Mouse (Mus musculus) gastrocnemius, adult 2 months (tissue): ENCODE measurements around the gene Map3k15. TPM values are rescaled to one million over a fixed set of nuclear protein-coding genes. Genes with fewer than 3 reads are reported as not detected.

ENCODE experiments used
- DNase-seq: peaks from one replicate; pipeline ENCODE4 v3.0.0; 2022
- H3K27ac ChIP-seq: fragments of 200-600 bp; 2 replicates; pipeline ENCODE4 v1.8.1; 2022; ENCODE audit warnings: mild to moderate bottlenecking
- H3K4me3 ChIP-seq: fragments of 200-600 bp; 2 replicates; pipeline ENCODE4 v1.8.1; 2022; ENCODE audit warnings: mild to moderate bottlenecking, moderate library complexity
- CTCF ChIP-seq: fragments of 200-600 bp; IDR thresholded peaks from 2 replicates; pipeline ENCODE4 v1.8.1; 2022; ENCODE audit warnings: antibody characterized with exemption, mild to moderate bottlenecking, moderate library complexity
- intact Hi-C: fragments of 180-260 bp; cut with DNase I; formaldehyde crosslinking; loops from one replicate; pipeline ENCODE4 v1.15.1; 2025
- total RNA-seq, 2 experiments: library from RNA; stranded (reverse); gene quantifications; 2 replicates each; pipeline ENCODE4 v1.2.3; 2021

Gene Map3k15
- total RNA-seq, 2 experiments from 2014 or later: 0.25 to 0.26 TPM

DNA sequence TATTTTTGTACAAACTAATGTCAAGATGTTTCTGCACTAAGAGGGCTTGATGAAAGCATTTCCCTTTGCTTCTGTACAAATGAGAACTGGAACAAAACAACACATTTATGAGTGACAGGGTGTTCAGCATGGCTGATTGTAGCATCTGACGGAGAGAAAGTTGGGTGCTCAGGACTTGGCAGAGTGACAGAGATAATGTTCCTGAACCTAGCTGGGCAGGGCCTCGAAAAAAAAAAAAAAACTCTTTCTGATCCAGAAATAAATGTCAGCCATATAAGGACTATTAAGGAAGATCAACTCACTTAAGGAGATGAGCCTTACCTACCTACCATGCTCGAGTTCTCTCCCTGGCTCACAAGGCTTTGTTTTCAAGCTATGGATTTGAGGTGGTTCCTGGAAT lies 12.0 kb upstream of the Map3k15 start:
- DNase-seq: no peak
- TF ChIP-seq CTCF: no peak
- Histone ChIP-seq H3K27ac (no peak overlapping the region), H3K4me3 (no peak overlapping the region)
- intact Hi-C loops: no loop called here

DNA sequence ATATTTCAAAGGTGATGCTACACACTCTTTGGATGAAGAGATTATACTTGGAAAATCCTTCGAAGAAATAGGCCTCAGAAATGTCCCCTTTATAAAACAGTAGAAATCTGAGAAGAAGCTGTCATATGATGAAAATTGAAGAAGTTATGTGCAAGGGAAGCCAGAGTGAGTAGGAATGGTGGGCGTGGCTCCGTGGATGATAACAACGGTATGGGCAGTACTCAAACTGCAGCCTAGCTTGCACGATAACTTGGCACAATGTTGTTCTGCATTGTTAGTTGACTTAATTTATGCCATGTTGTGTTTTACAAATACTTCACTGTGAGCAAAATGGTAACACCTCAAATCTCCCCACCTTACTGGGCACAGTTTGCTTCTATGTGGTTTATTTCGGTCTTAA lies 7.6 kb downstream of the Map3k15 start:
- Histone ChIP-seq H3K4me3 (no peak overlapping the region), H3K27ac (no peak overlapping the region)
- no peak for DNase-seq
- TF ChIP-seq CTCF: no peak
- intact Hi-C loops: no loop called here

DNA sequence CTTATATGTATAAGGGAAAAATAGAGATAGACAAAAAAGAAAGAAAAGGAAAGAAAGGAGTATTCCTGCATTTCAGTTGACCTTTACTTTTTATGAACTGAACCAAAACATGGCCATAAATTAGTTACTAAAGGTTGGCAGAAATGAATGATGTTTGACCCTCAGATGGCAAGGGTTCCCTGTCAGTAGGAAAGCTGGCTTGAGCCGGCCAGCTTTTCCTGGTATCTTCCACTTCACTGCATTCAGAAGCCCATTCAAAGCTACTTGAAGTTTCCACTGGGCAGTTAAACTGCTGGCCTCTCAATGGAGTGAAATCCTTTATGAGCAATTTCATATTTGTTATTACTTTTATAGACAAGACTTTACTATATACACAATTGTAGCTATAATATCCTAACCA lies 65.1 kb downstream of the Map3k15 start:
- no peak overlapping the region for H3K4me3 ChIP-seq
- H3K27ac ChIP-seq: no peak overlapping the region
- no peak for DNase-seq
- TF ChIP-seq CTCF: no peak
- intact Hi-C loops: no loop called here

DNA sequence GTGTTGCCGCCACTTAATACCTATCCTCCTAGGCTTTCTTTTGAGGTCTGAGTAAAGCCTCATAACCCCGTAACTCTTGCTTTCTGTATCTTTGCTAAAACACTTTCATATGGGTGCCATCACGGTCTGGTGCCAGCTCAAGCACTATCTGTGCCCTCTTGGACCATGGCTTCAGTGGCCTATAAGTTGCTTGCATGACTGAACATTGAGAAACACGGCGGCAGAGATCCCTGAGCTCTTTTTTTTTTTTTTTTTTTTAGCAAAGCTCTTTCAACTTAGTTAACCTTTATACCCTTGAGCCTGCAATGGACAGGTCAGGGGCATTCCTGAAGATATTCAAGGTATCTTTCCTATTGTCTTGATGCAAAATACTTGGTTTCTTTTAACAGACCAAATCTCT lies 66.4 kb downstream of the Map3k15 start:
- Histone ChIP-seq H3K4me3 (no peak overlapping the region), H3K27ac (no peak overlapping the region)
- intact Hi-C loops: no loop called here
- no peak for DNase-seq
- TF ChIP-seq CTCF: no peak

DNA sequence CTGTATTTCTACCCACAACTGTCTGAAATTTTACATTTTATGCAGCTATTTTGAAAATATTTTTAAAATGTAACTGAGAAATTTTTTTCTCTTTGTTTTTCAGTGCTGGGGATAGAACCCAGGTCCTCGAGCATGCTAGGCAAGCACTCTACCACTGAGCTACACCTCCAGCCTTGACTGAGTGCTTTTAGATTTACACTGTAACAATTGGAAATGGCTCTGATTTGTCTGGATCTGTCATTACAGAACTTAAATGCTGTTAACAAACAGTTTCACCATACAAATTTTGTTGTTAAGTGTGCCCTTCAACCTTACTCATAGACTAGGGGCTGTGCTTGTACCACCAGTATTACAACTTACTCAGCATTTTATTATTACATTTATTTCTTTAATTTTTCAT lies 103.7 kb downstream of the Map3k15 start:
- DNase-seq: no peak
- no peak for TF ChIP-seq CTCF
- Histone ChIP-seq H3K4me3 (no peak overlapping the region), H3K27ac (no peak overlapping the region)
- intact Hi-C loops: no loop called here

DNA sequence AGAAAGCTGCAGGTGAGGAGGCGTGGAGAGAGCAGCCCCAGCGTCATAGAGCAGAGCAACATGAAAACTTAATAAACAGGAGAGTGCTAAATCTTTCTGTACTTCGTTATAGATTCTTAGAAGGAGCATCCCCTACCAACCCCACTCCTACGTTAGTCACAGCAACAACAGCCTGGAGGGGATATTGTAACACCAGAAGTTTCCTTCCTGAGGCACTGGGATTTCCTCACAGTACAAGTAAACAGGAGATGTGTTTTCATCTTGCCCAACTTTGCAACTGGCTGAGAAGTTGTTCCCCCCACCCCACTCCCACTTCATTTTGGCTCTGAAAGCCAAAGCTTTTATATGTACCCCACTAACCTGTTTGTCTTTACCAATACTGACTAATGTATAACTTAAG lies 119.6 kb downstream of the Map3k15 start:
- TF ChIP-seq CTCF: no peak
- no peak for DNase-seq
- intact Hi-C loops: no loop called here
- no peak overlapping the region for H3K27ac ChIP-seq
- no peak overlapping the region for H3K4me3 ChIP-seq

DNA sequence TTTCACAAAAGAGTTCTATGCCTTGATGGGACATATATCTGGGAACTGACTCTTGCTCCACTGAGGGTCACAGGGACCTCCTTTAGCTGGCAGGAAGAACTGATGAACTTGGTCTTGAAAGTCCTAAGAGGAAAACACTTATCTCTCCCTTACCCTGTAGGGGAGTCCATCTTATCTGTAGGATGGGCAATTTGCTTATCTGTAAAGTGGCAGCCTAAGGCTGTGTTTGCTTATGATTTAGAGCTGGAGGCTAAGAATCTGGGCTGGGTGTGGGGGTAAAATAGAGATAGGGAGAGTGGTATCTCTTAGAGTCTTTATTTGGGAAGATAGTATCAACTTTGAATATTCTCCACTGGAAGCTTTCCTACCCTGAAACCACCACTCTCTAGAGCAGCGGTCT lies 125.5 kb downstream of the Map3k15 start:
- TF ChIP-seq CTCF: no peak
- intact Hi-C loops: loop anchor here (10.0 kb wide), 1 partner anchor 129 kb away; the partner anchor contains the start of gene Map3k15

DNA sequence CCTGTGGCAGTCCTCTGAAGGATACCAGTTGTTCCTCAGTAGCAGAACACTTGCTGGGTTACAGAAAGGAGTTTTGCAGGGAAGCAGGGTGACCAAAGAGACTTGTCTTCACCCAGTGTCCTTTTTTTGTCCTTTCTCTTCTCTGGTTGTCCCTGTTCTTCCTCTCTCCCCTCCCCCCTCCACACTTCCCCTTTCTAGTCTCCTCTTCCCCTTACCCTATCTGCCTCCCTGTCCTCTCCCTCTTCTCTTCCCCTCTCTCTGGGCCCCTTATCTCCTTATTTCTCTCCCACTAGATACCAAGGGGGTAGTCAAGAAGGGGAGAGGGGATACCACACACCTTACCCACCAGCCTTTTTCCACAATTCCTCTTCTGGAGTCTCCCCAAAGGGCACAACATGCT lies 127.8 kb downstream of the Map3k15 start:
- intact Hi-C loops: loop anchor here (10.0 kb wide), 1 partner anchor 131 kb away; the partner anchor contains the start of gene Map3k15
- DNase-seq: no peak
- Histone ChIP-seq H3K4me3 (no peak overlapping the region), H3K27ac (no peak overlapping the region)
- TF ChIP-seq CTCF: no peak

More for the DNA sequence above, 125.5 kb downstream of the Map3k15 start:
- Histone ChIP-seq H3K27ac (no peak overlapping the region), H3K4me3 (no peak overlapping the region)
- no peak for DNase-seq

DNA sequence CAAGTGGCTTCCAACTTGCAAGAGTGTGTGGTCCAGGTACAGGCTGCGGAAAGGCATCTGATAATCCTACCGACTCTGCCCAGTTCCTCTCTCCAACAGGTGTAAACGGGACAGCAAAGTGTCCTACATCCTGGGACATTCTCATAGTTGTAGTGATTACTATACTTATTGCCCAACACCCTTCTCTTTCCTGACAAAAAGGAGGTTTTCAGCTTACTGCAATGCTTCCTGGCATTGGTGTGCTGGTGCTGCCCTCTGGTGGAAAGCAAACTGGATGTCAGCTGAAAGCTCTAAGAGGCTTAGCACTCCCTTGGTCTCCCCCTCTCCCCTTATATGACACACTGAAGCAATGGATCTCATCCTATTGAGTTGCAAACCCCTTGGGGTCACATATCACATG lies 128.4 kb downstream of the Map3k15 start:
- intact Hi-C loops: loop anchor here (10.0 kb wide), 1 partner anchor 132 kb away; the partner anchor contains the start of gene Map3k15
- peak; percentile 42 for DNase-seq
- no peak overlapping the region for H3K27ac ChIP-seq
- H3K4me3 ChIP-seq: no peak overlapping the region
- TF ChIP-seq CTCF: peak; percentile 64

DNA sequence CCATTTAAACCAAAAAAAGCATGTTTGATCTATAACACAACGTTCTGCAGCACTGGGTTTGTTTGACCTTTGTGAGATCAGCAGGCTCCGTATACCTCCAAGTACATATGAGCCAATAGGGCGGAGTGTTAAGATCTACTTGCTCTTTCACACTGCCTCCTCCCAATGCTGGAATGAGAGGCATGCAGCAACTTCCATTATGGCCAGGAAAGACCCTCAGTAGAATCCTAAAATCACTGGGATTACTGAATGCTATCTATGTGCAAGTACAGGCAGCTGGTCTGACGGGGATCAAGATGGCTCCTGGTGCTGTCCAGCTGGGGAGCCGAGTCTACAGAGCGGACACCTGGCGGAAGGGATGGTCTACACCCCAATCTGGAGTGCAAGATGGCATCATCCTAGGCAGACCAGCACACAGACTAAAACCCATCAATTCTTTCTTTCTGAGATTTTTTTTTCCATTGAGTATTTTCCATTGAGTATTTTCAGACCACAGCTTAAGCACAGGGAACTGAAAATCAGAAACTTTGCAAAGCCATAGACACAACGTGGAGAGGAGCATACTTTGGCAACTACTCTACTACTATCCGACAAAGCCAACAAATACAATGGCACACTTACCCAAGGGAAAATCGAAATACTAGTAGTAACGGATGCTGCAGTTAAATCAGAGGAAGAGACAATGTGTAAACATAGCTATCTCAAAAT lies 146.1 kb downstream of the Map3k15 start:
- intact Hi-C loops: no loop called here
- no peak for TF ChIP-seq CTCF
- Histone ChIP-seq H3K4me3 (no peak overlapping the region; the same call in 1 of the 2 replicates), H3K27ac (no peak overlapping the region)
- no peak for DNase-seq

DNA sequence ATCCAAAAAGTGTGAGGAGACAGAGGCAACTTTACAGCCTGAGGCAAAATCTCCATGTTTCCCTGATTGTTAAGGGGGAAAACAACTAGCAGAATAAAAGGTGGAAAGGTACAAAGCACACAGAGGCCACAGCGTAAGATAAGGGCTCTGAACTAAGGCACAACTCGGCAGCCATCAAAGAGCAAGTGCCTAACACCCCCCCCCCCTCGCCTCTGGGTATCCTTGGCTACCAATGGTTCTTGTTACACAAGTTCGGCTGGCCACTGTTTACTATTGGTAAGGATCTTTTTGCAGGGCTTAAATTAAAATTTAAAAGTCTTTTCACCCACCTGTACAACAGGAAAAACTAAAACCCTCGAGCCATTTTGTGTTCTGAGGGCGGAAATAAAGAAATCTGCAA lies 147.5 kb downstream of the Map3k15 start:
- TF ChIP-seq CTCF: no peak
- no peak overlapping the region for H3K27ac ChIP-seq
- peak overlapping the region; percentile 84 for H3K4me3 ChIP-seq
- no peak for DNase-seq
- intact Hi-C loops: no loop called here

DNA sequence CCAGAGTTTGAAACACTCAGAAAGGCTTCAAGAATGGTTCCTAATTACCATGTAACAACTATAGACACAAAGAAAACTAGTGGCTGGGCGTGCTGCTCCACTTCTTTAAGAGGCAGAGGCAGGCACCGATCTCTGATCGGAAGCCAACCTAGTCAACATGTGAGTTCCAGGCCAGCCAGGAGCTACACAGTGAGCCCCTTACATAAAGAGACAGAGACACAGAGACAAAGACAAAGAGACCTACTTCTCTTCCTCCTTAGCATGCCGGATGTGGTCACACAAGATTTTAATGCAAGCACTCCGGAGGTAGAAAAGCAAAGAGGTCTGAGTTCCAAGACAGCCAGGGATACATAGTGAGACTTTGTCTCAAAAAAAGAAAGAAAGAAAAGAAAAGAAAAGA lies 147.9 kb downstream of the Map3k15 start:
- H3K4me3 ChIP-seq: peak overlapping the region; percentile 84
- intact Hi-C loops: no loop called here
- H3K27ac ChIP-seq: peak overlapping the region; percentile 99; the same call in 1 of the 2 replicates
- no peak for DNase-seq
- TF ChIP-seq CTCF: no peak

DNA sequence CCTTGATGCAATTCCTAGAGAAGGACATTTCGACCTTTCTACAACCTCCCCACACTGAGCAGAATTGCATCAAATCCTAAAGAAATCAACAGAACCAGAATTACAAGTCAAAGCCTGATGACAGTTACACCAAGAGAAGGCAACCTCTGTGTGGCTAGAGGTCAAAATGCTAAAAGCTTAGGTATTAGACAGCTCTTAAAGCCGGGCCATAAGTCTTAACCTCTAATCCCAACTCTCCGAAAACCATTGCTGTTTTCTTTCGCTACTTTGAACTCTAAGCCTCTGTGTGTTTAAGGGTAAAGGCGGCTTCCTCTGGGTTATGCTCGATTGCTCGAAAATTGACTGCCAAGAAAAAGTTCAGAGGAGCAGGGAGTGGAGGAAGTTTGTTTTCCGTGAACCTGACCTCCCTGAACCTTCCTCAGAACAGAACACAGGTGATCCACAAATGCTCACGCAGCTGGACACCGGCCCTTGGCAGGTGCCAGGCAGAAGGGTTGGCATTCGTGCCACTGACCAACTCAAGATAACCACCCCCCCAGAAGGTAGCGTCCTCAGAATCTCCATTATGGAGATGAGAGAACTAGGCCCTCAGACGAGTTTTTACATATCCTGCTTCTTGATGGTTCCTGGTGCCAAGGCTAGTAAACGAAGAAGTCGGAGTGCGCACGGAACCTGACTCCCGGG lies 149.1 kb downstream of the Map3k15 start:
- no peak for DNase-seq
- peak overlapping the region; percentile 99 for H3K27ac ChIP-seq

More for the DNA sequence above, 149.1 kb downstream of the Map3k15 start:
- H3K4me3 ChIP-seq: peak overlapping the region; percentile 84
- no peak for TF ChIP-seq CTCF
- intact Hi-C loops: no loop called here
